Mouse (Mus musculus) forelimb bud, embryonic 11.5 days (tissue): ENCODE measurements at regions not wholly inside any gene's neighbourhood (a gene's known extent, or its start where the extent isn't known, plus 50 kb on each side); places are given as distances from the start of the nearest gene placed in this dataset.
"Not testable (repeated sequence)": the region's sequence is repeated elsewhere in the genome, so short reads cannot be mapped to it uniquely, and the experiment has no call there.

Source experiments
- DNase-seq: peaks from one replicate; pipeline ENCODE4 v3.0.0-alpha.2; 2012; ENCODE audit warnings: low read depth, low spot score

DNA sequence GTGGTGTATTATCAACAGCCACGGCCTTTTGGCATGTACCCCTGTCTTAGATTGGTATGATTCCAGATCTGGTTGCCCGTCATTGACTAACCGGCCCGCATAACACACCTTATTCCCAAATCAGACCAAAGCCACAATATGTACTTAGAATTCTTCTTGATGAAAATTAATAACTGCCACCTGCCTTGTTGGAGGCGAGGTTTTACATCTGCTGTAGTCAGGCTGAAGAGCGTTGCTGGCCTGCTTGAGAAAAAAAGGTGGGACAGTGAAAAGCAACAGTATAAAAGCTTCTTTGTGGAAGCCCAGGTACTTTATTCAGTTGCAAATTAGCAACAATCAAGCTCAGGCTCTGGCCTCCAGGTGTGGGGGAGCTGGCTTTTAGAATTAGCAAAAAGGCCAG is 223.6 kb upstream of the Car8 start:
- not testable (repeated sequence) for DNase-seq

DNA sequence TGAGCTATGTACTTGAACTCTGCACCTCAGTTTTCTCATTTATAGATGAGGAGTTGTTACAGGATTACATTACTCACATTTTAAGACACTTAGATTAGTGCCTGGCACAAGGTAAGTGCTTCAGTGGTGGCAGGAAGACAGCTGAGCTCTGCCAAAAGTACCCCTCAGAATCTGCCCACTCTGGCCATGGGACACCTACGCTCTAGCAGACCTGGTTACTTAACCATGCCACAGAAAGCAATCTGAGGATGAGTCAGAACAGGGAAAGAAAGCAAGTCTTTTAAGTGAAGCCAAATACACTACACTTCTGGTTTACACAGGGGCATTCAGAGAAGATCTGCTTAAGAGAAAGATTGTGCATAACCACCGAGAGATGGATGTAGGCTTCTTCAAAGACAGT is 215.5 kb upstream of the Car8 start:
- no peak for DNase-seq

DNA sequence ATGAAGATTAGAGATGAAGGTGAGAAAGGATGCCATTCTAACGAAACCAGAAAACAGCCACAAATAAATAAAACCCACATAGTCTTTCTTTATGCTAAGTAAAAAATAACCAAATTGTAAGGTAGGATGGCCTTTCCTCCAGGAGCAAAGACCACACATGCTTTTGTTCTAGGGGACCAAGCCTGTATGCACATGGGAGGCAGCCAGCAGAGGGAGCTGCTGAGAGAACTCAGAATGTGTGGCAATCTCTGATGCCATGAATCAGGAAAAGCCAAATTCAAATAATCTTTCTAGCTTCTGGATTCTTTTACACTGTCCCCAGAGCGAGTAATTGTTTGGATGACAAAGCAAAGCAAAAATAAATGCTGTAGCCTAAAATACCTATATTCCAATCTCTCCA is 193.6 kb upstream of the Car8 start:
- peak; percentile 49 for DNase-seq

DNA sequence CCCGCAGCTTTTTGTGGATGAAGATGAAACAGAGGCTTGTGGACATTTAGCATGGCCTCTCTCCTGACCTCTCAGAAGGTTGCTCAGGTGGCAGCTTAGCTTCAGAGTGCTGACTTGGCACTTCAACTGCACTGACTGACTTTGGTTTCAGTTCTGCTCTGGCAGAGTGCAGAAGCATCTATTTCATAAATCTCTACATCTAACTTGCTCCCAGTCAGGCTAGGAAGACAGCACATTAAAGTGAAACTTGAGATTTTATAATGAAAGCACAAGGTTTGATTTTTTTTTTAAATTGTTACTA is 192.1 kb upstream of the Car8 start:
- DNase-seq: no peak

DNA sequence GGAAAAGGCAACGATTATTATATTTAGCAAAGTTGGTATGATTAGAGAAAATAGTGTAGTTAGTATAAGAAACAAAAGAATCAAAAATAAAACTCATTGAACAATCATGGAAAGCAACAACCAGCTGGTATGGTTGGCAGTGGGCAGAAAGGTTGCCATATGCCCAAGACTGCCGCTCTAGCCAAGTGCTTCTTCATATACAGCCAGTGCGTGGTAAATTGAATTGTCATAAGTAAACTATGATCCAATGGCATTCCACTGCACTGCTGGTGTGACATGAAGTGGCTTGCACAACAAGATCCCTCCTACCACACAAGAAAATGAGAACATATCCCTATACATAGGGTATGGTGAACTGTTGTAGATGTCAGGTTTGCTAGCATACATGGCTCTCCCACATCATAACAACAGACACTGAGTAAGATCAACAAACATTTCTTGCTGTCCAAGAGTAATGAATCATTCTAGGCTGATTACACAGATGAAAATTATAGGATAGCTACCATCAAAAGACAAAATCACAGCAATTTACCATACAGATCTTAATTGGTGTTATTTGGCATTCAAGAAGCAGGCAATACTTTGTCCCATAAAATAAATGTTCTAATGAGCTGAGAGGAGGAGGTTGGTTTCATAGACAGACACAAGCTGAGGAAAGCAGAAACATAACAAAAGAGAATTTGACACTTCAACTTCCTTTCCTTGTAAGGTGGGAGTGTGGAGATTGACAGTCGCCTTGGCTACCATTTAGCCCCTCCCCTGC is 191.6 kb upstream of the Car8 start:
- DNase-seq: no peak

DNA sequence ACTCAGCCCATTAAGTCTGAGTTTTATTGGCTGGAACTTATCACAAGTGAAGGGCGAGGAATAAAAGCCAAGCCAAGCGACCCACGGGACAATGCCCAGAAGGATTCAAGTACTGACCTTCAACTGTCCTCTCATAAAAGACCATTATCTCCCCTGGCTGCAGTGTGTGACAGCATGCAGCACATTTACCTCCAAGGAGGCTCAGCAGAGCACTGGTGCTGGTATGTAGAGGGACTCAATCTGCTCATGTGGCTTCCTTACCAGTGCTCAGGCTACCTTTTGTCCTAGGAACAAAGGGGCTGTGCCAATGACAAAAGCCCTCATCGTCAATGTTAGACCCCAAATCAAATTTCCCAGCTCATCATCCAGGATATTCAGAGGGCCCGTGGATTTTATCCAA is 190.9 kb upstream of the Car8 start:
- no peak for DNase-seq

DNA sequence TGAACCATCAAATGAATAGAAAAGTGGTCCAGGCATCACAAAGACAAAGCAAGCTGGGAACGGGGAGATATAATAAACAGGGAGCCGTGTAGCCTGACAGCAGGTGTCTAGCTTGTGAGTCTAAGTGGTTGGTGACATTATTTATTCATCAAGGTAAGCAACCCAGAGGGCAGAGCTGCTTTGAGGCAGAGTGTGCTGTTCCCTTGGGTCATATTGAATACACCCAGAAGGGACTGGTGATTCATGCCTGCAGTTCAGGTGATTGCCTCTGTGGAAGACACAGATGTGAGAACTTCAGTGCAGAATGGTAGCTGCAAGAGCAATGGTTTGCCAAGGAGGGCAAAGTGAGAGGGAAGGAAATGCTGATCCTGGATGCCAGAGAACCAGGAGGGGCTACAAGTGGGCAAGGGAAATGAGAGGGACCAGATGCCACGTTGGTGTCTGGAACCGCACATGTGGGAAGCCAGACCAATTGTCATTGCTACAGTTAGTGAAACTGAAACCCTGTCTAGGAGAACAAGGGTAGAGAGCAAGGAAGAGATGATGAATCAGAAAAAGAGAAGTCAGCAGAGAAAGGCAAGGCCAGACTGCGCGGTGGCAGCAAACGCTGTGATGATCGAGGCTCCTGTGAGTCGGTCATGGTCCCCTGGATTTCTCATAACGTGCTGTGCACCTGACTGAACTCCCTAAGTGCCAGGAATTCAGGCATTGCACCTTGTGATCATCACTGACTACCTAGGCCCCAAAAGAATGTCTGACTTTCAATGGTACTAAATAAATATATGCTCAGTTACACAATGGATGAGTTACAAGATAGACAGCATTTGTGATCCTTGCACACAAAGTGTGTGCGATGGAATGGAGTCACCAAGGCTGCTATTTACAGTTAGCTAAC is 190.0 kb upstream of the Car8 start:
- no peak for DNase-seq

DNA sequence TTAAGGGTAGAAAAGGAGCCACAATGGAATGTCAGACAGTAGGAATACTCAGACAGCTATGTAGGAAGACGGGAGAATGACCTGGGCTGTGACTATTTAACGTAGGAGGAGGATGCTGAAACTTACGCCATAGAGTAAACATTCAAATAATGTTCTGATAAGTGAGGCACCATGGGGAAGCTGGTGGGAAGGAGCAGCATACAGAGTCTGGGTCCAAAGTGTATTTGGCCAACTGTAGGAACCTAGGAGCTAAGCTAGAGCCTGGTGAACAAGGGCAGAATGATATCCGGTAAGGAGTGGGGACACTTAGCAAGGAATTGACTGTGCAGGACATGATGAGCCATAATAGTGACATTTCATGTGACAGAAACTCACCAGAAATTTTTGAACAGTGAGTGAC is 189.0 kb upstream of the Car8 start:
- no peak for DNase-seq

DNA sequence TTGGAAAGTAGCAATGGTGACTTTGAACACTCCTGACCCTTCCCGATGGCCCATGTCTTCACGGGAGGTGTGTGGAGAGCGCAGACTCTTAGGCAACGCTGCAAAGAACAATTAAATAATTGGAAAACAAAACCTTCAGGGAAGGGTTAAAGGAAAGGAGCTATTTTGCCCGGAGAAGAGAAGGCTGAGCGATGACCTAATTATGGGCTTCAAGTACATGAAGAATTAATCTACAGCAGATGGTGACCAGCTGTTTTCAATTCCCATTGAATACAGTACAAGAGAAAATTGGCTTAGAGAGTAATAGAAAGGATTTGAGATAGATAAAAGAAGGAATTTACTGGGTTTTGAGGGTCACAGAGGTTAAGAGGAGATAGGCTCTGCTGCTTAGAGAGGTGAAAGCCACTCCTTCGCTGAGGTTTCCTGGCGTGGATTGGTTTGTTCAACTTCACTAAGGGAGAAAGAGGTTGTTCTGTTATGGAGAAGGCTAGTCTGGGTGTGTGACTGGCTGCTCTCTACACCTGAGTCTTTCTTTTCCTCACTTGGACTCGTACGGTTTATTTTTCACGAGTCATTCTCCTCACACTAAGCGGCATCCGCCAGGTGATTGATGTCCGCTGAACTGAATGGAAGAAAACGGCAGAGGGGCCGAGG is 184.7 kb upstream of the Car8 start:
- peak; percentile 76 for DNase-seq

DNA sequence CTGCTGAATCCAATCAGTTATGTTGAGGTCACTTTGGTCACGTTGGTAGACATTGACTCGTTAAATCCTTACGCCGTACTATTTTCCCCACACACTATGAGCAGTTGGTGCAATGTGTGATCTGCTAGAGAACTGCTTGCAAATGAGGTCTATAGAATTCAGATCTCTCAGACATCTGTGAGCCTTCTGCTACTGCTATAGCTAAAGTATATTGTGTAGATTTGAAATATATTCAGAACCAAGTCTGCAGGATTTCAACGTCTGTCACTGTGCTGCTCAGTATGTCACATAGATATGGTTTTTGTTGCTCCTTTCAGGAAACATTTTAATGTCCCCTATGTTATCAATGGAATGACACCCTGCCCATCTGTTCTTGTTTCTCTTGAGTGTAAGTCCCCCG is 182.4 kb upstream of the Car8 start:
- no peak for DNase-seq

DNA sequence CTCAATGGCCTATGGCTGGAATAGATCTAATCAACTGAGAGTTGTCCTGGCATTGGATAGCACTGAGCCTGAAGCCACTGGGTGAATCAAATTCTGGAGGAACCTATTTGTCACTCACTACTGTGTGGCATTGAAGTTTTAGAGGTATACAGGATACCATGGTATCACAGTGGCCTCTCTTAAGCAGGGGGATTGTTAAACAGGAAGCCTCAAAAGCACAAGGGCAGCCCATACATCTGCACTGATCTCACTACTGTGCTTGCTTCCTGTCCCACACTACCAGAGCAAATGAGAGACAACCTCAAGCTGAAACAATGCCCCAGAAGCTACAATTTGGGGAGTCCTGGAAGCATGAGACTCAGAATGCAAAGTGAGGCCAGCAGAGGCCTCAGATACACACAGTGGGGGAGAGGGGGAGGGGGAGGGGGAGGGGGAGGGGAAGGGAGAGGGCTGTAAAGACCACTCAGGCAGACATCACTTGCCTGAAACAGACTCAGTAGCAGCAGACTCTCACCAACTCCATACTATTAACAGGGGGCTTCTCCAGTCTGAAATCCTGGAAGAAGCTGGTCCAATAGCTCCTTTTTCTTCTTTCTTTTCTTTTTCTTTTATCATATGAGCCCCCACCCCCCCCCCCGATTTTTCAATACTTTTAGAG is 179.7 kb upstream of the Car8 start:
- no peak for DNase-seq

DNA sequence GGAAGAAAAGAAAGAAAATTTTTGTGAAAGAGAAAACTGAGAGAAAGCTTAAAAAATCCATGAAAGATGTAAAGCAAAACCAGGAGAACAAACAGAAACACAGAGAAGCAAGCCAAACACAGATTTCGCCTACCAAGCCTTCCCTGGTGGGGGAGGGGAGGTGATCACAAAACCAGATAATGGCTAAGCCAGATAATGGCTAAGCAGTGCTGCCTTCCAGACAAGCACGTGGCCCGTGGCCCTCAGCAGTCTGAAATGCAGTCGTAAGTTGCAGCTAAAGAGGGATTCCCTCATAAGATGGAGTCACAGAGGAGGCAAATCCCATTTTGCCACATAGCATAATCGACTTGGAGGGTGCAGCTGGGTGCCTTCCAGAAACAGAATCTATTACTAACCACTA is 179.0 kb upstream of the Car8 start:
- DNase-seq: no peak

DNA sequence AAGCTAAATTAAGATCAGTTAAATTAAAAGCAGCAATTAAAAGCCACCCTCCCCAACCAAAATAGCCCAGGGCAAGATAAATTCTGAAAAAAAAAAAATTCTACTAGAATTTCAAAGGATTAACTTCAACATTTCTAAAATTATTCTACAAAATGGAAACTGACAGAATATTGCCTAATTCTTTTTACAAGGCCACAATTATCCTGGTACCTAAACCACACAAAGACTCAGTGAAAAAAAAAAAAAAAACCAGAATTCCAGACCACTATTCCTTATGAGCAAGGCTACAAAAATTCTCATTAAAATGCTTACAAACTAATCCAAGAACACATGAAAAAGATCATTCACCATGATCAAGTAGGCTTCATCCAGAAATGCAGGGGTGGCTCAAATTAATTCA is 174.5 kb upstream of the Car8 start:
- DNase-seq: no peak

DNA sequence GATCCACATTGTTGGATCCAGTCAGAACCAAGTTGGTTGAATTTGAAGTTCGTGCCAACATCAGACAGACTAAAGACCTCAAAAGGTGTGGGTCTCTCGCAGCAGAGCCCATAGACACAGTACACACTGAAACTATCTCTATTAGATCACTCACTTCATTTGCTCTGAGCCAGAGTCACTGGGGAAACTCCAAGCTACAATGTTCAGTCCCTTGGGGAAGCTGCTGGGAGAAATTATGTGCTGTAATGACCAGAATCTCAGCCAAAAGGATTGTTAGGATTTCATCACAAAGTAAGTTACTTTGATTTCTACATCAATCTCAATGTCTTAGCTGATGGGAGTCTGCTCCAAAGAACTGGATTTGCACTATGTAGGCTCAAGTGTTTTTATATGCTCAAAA is 161.2 kb upstream of the Car8 start:
- no peak for DNase-seq

DNA sequence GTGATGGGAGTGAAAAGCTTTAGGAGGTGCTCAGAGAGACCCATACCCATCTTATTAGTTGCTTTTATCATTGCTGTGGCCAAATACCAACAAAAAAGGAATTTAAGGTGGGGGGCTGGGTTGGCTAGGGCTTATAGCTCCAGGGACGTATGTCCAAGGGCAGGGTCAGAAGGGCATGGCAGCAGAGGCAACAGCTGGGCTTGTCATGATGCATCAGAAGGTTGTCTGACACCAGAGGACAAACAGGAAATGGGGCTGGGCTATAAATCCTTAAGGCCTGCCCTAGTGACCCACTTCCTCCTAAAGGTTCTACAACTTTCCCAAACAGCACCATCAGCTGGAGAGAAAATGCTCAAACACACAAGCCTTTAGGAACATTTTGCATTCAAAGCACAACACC is 160.6 kb upstream of the Car8 start:
- no peak for DNase-seq

DNA sequence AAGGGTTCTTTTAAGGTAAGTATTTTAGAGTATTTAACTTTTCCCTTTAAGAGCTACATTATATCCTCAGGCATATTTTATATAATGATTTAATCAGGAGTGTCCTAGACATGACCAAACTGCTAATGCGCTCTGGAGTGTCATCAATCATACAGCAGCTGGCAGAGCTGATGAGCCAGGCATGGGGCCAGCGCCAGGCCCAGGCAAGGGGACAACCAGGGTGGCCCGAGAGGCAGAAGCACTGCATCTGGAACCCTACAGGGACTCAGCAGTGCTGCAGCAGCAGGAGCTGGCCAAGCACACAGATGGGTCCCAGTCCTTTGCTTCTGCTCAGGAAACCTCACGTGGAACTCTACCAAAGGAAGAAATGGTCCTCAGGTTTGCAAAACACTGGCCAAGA is 160.1 kb upstream of the Car8 start:
- no peak for DNase-seq

DNA sequence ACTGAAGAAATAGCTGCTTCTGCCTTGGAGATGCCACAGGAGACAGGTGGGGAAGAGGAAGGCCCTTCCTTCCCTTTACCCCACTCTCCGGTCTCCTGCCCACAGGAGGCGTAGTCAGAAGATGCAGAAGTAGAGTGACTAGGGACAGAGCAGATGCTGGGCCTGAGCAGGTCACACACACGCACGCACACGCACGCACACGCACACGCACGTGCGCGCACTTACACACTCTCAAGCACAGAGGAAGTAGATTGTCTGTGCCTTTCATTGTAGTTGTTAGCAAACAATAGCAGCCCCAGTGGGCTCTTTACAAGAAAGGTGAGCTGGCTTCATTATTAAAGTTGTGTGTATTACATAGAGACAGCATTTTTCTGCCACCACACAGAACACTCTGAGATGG is 144.3 kb upstream of the Car8 start:
- no peak for DNase-seq

DNA sequence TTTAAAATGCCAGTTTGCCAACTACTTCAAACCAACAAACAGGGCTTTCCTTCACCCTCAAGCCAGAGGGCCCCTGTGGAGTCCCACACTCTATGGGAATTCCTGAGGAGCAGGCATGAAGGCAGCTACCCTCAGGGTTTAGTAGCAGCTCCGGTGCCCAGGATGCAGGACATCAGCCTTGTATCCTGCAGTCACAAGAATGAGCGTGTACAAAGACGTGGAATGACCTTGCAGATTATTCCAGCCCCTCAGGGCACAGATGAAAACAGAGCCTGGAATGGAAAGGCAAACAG is 143.2 kb upstream of the Car8 start:
- no peak for DNase-seq

DNA sequence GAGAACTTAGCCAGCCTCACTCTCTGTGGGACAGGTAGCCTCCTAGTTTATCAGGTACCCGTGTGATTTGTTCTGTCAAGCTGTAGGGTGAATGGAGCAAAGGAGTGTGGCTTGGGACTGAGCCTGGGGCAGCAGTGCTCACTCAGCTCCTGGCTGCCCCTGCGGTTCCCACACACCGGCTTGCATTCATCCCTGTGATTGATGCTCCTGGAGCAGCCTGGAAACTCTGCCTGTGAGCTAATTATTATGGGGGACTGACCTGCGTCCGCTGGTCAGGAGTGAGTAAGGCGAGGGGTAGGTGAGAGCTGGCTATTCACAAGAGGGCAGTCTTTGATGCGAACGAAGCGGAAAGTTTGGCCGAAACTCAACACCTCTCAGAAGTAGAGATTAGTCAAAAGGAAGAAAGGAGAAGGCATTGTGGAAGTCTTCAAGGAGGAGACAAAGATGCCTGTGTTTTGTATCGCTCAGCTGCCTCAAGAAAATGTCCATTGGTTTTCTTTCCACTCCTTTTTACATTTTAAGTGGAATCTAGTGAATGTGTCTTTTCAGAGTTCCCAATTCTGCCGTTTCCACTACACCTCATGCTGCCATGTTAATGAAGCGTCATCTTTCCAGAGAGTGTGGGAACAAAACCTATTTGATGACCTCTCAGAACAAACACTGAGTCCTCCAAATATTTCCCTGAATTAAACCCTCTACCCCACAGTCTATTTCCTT is 142.7 kb upstream of the Car8 start:
- DNase-seq: no peak

DNA sequence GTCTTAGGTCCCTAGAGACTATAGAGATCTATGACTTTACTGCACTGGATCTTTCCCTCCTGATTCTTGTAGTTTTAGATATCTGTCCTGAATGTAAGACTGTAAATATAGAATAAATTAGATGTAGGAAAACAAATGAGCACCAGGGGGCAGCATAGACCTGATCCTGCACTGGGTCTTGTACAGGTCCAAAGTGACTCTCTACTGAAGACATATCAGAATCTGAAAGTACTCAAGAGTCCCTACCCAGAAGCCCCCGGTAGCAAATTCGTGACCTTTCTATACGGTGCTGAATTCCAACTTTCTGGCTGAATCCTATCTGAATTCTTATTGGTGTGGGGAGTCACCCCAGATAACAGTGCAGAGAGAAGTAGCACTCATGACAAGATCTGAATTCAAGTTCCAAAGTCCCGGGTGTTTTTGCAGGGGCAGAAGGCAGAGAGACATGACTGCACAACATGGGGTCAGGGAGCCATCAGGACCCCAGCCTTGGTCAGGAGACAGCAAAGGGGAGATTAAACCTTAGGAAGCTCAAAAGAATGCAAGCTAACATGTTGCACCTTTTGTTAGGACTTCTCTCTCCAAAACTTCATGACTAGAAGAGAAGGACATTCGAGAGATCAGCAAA is 142.0 kb upstream of the Car8 start:
- DNase-seq: peak; percentile 76

DNA sequence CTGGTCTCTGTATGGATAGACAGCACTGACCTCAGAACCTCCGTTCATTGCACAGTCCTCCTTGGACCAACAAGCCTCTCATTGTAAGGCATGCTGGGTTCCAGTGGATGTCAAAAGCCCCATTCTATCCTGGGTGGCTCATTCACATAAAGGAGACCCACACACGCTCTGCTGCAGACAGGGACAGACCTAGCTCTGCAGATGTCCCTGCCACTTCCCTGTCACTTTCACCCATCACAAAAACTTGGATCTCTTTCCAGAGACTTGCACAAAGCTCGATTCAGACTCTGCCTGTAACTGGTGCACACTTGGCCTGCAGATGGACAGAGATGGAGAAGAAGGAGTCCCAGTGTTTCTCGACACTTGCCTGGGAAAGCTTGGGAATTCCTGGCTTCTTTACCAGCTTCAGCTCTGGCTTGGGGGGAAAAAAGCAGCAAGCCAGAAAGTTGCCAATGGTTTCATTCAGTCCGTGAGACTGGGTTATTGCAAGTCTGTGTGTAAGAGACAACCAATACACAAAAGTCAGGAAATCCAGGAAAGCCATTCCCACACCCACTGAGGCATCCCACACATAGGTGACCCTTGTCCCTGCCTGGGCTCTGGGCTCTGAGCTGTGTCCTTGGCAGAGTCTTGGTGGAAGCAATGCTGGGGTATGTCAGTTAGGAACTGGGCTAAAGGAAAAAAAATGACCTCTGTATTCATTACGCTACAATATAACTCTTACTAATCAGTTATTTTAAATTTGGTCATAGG is 136.1 kb upstream of the Car8 start:
- no peak for DNase-seq
